Mouse (Mus musculus): ENCODE measurements around the gene Retsat. TPM values are rescaled to one million over a fixed set of nuclear protein-coding genes. Genes with fewer than 3 reads are reported as not detected.

Retsat gene
- polyA plus RNA-seq, 2 experiments: 8.8 to 16.1 TPM

- Histone ChIP-seq H3K4me3 (replicated peaks; ENCODE audit: low read length) (no peak overlapping the region), H3K36me3 (ENCODE audit: control insufficient read depth, insufficient read depth, low read length) (peaks cover 72% of the 10 kb centered on the region), H3K9me3 (ENCODE audit: control insufficient read depth, low read length) (no peaks in the 10 kb centered on the region), H3K4me1 (ENCODE audit: control insufficient read depth, insufficient read depth, low read length) (peaks cover 4% of the 10 kb centered on the region; the same call in 1 of the 2 replicates), H3K27me3 (ENCODE audit: control insufficient read depth, insufficient read depth, low read length) (no peaks in the 10 kb centered on the region), H3K4me2 (replicated peaks; ENCODE audit: low read depth, low read length, severe bottlenecking) (no peak overlapping the region), H3K9ac (ENCODE audit: low read depth, low read length, severe bottlenecking) (no peak overlapping the region), H3K27ac (replicated peaks; ENCODE audit: low read depth, low read length) (no peak overlapping the region)
- no peak for ATAC-seq (ENCODE audit: low FRiP score, low read depth)
- TF ChIP-seq POLR2A (IDR thresholded peaks at IDR 0.05; ENCODE audit: borderline replicate concordance, extremely low read depth, insufficient read depth, insufficient read length): no peak
- DNase-seq (ENCODE audit: low spot score): no peak
- WGBS: 69% methylated on average over 6 of the region's 6 CpGs
Observed at GRCm38 (mm10) chr6:72631700-72632099, 33.4 kb downstream of the Retsat start.

DNA sequence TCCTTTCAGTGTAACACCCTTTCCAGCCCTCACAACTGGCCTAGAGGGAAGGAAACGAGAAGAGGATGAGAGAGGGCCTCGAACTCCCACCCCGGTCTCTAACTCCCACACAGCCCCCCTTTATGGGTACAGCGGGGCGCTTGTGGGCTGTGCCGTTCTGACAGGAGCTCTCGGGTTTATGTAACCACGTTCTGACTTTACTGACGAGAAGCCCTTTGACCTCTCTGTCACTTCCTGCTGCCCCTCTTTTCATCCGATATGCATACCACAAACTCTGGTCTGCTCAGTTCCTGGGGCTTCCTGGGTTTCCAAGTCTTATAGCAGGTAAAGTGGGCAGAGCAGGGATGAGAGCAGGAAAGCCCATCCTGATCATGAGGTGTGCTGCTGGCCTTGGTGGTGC, 36.0 kb downstream of the Retsat start:
- Histone ChIP-seq H3K4me2 (replicated peaks; ENCODE audit: low read depth, low read length, severe bottlenecking) (no peak overlapping the region), H3K27ac (replicated peaks; ENCODE audit: low read depth, low read length) (no peak overlapping the region), H3K4me1 (ENCODE audit: control insufficient read depth, insufficient read depth, low read length) (peaks cover 4% of the 10 kb centered on the region; the same call in 1 of the 2 replicates), H3K9ac (ENCODE audit: low read depth, low read length, severe bottlenecking) (no peak overlapping the region), H3K9me3 (ENCODE audit: control insufficient read depth, low read length) (no peaks in the 10 kb centered on the region), H3K27me3 (ENCODE audit: control insufficient read depth, insufficient read depth, low read length) (no peaks in the 10 kb centered on the region), H3K36me3 (ENCODE audit: control insufficient read depth, insufficient read depth, low read length) (peaks cover 52% of the 10 kb centered on the region), H3K4me3 (replicated peaks; ENCODE audit: low read length) (no peak overlapping the region)
- DNase-seq (ENCODE audit: low spot score) (no peak), ATAC-seq (ENCODE audit: low FRiP score, low read depth) (no peak)
- TF ChIP-seq POLR2A (IDR thresholded peaks at IDR 0.05; ENCODE audit: borderline replicate concordance, extremely low read depth, insufficient read depth, insufficient read length): no peak
- WGBS: 72% methylated on average over 10 of the region's 10 CpGs

DNA sequence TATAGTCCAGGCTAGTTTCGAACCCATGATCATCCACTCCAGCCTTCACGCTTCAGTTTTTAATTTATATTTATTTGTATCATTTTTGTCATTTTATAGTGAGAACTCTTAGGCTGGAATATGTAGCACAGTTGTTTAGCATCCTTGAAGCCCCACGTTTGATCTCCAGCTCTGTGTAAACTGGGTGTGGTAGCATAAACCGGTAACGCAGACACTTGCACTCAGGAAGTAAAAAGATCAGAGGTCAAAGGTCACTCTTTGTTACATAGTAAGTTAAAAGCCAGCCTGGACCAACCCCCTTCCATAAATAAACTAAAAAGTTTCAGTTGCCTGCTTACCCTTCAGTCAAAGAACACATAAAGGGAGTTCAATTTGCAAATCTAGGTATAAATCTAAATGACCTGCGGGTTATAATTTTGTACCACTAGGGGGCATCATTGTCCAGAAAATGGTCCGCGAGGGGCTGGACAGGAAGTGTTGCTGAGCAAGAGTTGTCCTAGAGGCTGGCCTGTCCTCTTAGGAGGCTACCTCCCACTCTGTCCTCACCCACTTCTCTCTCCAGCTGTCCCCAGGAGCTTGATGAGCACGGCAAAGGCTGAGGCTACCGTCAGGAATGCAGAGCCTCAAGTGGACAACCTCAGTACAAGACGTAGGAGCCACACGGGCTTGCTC, 37.6 kb downstream of the Retsat start:
- ATAC-seq (ENCODE audit: low FRiP score, low read depth): peak; percentile 58; the same call in 1 of the 2 replicates
- TF ChIP-seq POLR2A (IDR thresholded peaks at IDR 0.05; ENCODE audit: borderline replicate concordance, extremely low read depth, insufficient read depth, insufficient read length): no peak
- Histone ChIP-seq H3K4me1 (ENCODE audit: control insufficient read depth, insufficient read depth, low read length) (peaks cover 4% of the 10 kb centered on the region; the same call in 1 of the 2 replicates), H3K27ac (replicated peaks; ENCODE audit: low read depth, low read length) (no peak overlapping the region), H3K36me3 (ENCODE audit: control insufficient read depth, insufficient read depth, low read length) (peaks cover 36% of the 10 kb centered on the region), H3K9ac (ENCODE audit: low read depth, low read length, severe bottlenecking) (no peak overlapping the region), H3K9me3 (ENCODE audit: control insufficient read depth, low read length) (no peaks in the 10 kb centered on the region), H3K4me2 (replicated peaks; ENCODE audit: low read depth, low read length, severe bottlenecking) (0 out of 2 replicates have a peak overlapping the region, but pooled peaks have one; percentile 10), H3K27me3 (ENCODE audit: control insufficient read depth, insufficient read depth, low read length) (no peaks in the 10 kb centered on the region), H3K4me3 (replicated peaks; ENCODE audit: low read length) (no peak overlapping the region)
- peak; percentile 71 for DNase-seq (ENCODE audit: low spot score)
- WGBS: 40% methylated on average over 12 of the region's 12 CpGs

DNA sequence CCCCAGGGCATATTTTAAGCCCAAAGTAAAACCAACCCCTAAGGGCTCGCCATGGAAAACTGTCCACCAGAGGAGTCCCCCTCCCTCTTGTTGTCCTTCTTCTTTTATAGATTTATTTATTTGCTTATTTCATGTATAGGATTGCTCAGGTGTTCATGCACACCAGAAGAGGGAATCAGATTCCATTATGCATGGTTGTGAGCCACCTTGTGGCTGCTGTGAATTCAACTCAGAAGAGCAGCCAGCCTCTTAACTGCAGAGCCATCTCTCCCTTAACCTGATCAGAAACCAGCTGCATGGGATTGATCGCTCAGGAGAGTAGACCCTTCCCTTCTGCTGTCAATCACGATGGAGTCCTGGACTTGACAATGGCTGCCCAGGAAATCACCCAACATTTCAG, 38.7 kb downstream of the Retsat start:
- no peak for ATAC-seq (ENCODE audit: low FRiP score, low read depth)
- no peak for TF ChIP-seq POLR2A (IDR thresholded peaks at IDR 0.05; ENCODE audit: borderline replicate concordance, extremely low read depth, insufficient read depth, insufficient read length)
- no peaks in the 10 kb centered on the region for H3K9me3 ChIP-seq (ENCODE audit: control insufficient read depth, low read length)
- 77% methylated on average over 3 of the region's 3 CpGs for WGBS
- no peak overlapping the region for H3K9ac ChIP-seq (ENCODE audit: low read depth, low read length, severe bottlenecking)
- no peak for DNase-seq (ENCODE audit: low spot score)
- H3K4me1 ChIP-seq (ENCODE audit: control insufficient read depth, insufficient read depth, low read length): peaks cover 4% of the 10 kb centered on the region; the same call in 1 of the 2 replicates
- no peak overlapping the region for H3K4me3 ChIP-seq (replicated peaks; ENCODE audit: low read length)
- peaks cover 29% of the 10 kb centered on the region for H3K36me3 ChIP-seq (ENCODE audit: control insufficient read depth, insufficient read depth, low read length)
- H3K27me3 ChIP-seq (ENCODE audit: control insufficient read depth, insufficient read depth, low read length): no peaks in the 10 kb centered on the region
- no peak overlapping the region for H3K4me2 ChIP-seq (replicated peaks; ENCODE audit: low read depth, low read length, severe bottlenecking)
- H3K27ac ChIP-seq (replicated peaks; ENCODE audit: low read depth, low read length): no peak overlapping the region

DNA sequence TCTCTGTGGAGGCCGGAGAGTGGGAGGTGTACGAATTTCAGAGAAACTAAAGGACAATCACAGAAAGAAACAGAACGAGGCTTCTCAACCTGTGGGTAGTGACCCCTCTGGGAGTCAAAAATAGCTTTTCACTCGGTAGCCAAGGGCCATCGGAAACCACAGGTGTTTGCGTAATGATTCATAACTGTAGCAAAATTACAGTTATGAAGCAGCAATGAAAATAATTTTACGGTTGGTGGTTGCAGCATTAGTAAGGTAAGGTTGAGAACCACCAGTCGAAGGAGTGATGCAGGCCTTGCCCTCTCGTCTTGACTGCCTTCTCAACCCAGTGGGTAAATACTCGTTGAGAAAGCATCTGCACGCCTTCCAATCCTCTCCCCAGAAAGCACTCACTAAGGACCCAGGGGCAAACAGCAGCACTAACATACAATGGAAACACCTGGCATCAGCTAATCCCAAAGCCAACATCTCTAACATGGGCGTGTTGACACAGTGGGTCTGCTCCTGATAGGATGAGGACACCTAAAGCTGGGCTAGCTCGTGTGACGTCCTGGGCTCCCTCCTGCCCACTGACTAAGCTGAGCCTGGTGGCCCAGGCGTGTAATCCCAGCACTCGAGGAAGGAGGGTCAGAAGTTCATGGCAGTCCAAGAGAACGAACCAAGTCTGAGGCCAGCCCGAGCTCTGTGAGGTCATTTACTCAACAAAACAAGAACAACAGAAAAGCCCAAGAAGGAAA, 43.1 kb downstream of the Retsat start:
- Histone ChIP-seq H3K9me3 (ENCODE audit: control insufficient read depth, low read length) (no peaks in the 10 kb centered on the region), H3K27me3 (ENCODE audit: control insufficient read depth, insufficient read depth, low read length) (no peaks in the 10 kb centered on the region), H3K4me2 (replicated peaks; ENCODE audit: low read depth, low read length, severe bottlenecking) (no peak overlapping the region), H3K4me3 (replicated peaks; ENCODE audit: low read length) (no peak overlapping the region), H3K9ac (ENCODE audit: low read depth, low read length, severe bottlenecking) (no peak overlapping the region), H3K4me1 (ENCODE audit: control insufficient read depth, insufficient read depth, low read length) (peaks cover under 1% of the 10 kb centered on the region; the same call in 1 of the 2 replicates), H3K36me3 (ENCODE audit: control insufficient read depth, insufficient read depth, low read length) (peaks cover 3% of the 10 kb centered on the region), H3K27ac (replicated peaks; ENCODE audit: low read depth, low read length) (no peak overlapping the region)
- DNase-seq (ENCODE audit: low spot score) (no peak), ATAC-seq (ENCODE audit: low FRiP score, low read depth) (no peak)
- TF ChIP-seq POLR2A (IDR thresholded peaks at IDR 0.05; ENCODE audit: borderline replicate concordance, extremely low read depth, insufficient read depth, insufficient read length): no peak
- WGBS: 70% methylated on average over 18 of the region's 18 CpGs

Data from limb, embryonic 14.5 days (tissue).